Mouse (Mus musculus): ENCODE data around the gene Slc17a9. TPM values are rescaled to one million over a fixed set of nuclear protein-coding genes. Genes with fewer than 3 reads are reported as not detected.
A peak's percentile ranks its signal among the peaks of the same experiment; 100 is the strongest.

Slc17a9 gene
- polyA plus RNA-seq, 1 experiment from 2014 or later = 0.88 TPM

DNA sequence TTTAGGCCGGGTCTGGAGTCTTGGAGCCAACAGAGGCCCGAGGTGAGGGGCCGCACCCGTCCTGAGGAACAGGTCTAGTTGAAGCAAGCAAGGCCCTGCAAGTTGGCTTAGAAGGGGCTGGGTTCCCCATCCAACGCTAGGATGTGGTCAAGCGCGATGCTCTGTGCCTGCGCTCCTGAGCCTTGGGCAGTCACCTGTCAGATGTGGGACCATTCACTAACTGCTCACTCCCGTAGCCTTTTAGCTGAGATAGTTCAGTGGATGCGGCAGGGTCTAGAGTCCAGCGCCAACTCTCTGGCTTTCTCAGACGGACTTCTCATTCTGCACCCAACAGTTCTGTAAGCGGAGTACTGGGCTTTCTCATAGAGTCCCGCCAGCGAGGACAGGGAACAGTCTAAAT, 50.6 kb downstream of the Slc17a9 start:
- H3K27ac ChIP-seq (ENCODE audit: low read depth) = no peak overlapping the region
- H3K4me3 ChIP-seq (ENCODE audit: low read depth, low read length) = no peak overlapping the region
- no peaks in the 10 kb centered on the region for H3K36me3 ChIP-seq (ENCODE audit: insufficient read depth)
- H3K9me3 ChIP-seq (ENCODE audit: low read depth, low read length) = no peaks in the 10 kb centered on the region
- ATAC-seq (ENCODE audit: insufficient read depth) (no peak), DNase-seq (no peak)
- WGBS = 5% methylated on average over 15 of the region's 15 CpGs
- no peaks in the 10 kb centered on the region for H3K4me1 ChIP-seq (ENCODE audit: insufficient read depth)
- no peak for TF ChIP-seq CTCF (IDR thresholded peaks at IDR 0.05; ENCODE audit: low read depth)
- H3K9ac ChIP-seq = no peak overlapping the region
- H3K4me2 ChIP-seq = no peak overlapping the region
- H3K27me3 ChIP-seq (ENCODE audit: insufficient read depth, low read length) = peaks cover 72% of the 10 kb centered on the region

GRCm38 (mm10) chr2:180776793-180777192, 51.7 kb downstream of the Slc17a9 start, which contains the start of gene Bhlhe23:
Bhlhe23 (minus strand) TSS chr2:180776900.
- ATAC-seq (ENCODE audit: insufficient read depth) (no peak), DNase-seq (no peak)
- H3K27me3 ChIP-seq (ENCODE audit: insufficient read depth, low read length) = peaks cover 71% of the 10 kb centered on the region
- H3K36me3 ChIP-seq (ENCODE audit: insufficient read depth) = no peaks in the 10 kb centered on the region
- no peaks in the 10 kb centered on the region for H3K4me1 ChIP-seq (ENCODE audit: insufficient read depth)
- H3K4me3 ChIP-seq (ENCODE audit: low read depth, low read length) = peak within 1 kb of the TSS; percentile 19
- no peak within 1 kb of the TSS for H3K27ac ChIP-seq (ENCODE audit: low read depth)
- H3K9me3 ChIP-seq (ENCODE audit: low read depth, low read length) = no peaks in the 10 kb centered on the region
- no peak within 1 kb of the TSS for H3K9ac ChIP-seq
- TF ChIP-seq CTCF (IDR thresholded peaks at IDR 0.05; ENCODE audit: low read depth) = no peak
- WGBS = 3% methylated on average over 28 of the region's 28 CpGs
- peak within 1 kb of the TSS; percentile 43 for H3K4me2 ChIP-seq

DNA sequence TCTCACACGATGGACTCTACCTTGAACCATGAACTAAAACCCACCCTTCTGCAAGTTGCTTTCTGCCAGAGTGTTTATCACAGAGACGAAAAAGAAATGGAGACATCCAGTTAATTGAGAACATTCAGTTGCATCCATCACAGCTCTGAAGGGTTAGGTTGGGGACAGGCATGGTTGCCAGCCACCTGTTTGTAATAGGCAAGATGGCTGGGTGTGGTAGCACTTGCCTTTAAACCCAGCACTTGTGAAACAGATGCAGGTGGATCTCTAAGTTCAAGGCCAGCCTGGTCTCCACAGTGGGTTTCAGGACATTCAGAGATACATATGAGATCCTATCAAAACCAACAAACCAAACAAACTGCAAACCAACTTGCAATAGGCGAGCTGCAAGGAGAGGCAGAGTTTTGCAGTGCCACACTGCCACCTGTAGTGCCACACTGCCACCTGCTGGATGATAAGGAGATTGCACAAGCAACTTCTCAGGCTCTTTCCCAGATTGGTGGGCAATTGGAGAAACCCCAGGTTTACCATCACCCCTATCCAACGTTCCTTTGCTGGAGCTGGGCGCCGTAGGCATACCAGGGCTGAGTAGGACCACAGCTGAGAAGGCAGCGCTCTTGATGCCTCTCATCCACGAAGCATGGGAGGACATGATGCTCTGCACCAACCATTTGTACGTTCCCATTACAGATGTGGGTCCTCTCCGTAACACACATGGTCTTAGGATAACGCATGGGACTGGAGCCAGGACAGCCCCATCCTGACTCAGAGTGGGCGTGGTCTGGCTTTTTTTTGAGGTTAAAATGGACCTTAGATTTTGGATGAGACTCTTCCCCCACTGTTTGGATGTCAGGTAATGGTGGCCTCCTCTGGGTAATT, 54.4 kb downstream of the Slc17a9 start:
- Histone ChIP-seq H3K27me3 (ENCODE audit: insufficient read depth, low read length) (peaks cover 51% of the 10 kb centered on the region), H3K4me3 (ENCODE audit: low read depth, low read length) (no peak overlapping the region), H3K27ac (ENCODE audit: low read depth) (no peak overlapping the region), H3K9ac (no peak overlapping the region), H3K4me1 (ENCODE audit: insufficient read depth) (no peaks in the 10 kb centered on the region), H3K9me3 (ENCODE audit: low read depth, low read length) (no peaks in the 10 kb centered on the region), H3K4me2 (no peak overlapping the region), H3K36me3 (ENCODE audit: insufficient read depth) (no peaks in the 10 kb centered on the region)
- 21% methylated on average over 12 of the region's 12 CpGs for WGBS
- peak; percentile 96 for TF ChIP-seq CTCF (IDR thresholded peaks at IDR 0.05; ENCODE audit: low read depth)
- DNase-seq (peak; percentile 84), ATAC-seq (ENCODE audit: insufficient read depth) (no peak)

- H3K27me3 ChIP-seq (ENCODE audit: insufficient read depth, low read length) = peaks cover 44% of the 10 kb centered on the region
Measured at GRCm38 (mm10) chr2:180780282-180780681, 55.2 kb downstream of the Slc17a9 start.

DNA sequence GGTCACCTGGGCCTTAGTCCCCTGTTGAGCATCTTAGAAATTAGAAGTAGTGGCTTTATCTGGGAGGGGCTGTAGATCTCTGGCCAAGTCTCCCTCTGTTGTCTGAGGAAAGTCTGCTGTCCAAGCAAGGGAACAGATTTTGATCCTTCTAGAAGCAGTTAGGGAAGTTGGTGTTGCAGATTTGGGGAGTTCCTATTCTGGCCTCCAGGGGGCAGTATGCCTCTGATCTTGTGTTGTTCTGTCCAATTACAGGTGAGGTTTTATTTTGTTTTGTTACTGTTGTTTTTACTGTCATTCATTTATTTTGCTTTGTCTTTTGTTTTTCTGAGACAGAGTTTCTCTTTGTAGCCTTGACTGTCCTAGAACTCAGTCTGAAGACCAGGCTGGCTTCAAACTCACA, 61.7 kb downstream of the Slc17a9 start:
- H3K9ac ChIP-seq = no peak overlapping the region
- H3K27ac ChIP-seq (ENCODE audit: low read depth) = no peak overlapping the region
- H3K9me3 ChIP-seq (ENCODE audit: low read depth, low read length) = no peaks in the 10 kb centered on the region
- no peaks in the 10 kb centered on the region for H3K4me1 ChIP-seq (ENCODE audit: insufficient read depth)
- peak; percentile 54 for DNase-seq
- no peak overlapping the region for H3K4me3 ChIP-seq (ENCODE audit: low read depth, low read length)
- no peaks in the 10 kb centered on the region for H3K36me3 ChIP-seq (ENCODE audit: insufficient read depth)
- ATAC-seq (ENCODE audit: insufficient read depth) = no peak
- no peaks in the 10 kb centered on the region; the same call in 1 of the 2 replicates for H3K27me3 ChIP-seq (ENCODE audit: insufficient read depth, low read length)
- TF ChIP-seq CTCF (IDR thresholded peaks at IDR 0.05; ENCODE audit: low read depth) = peak; percentile 66
- no peak overlapping the region for H3K4me2 ChIP-seq

More at GRCm38 (mm10) chr2:180780282-180780681, 55.2 kb downstream of the Slc17a9 start:
- Histone ChIP-seq H3K4me3 (ENCODE audit: low read depth, low read length) (no peak overlapping the region), H3K4me2 (no peak overlapping the region), H3K4me1 (ENCODE audit: insufficient read depth) (no peaks in the 10 kb centered on the region), H3K36me3 (ENCODE audit: insufficient read depth) (no peaks in the 10 kb centered on the region), H3K9me3 (ENCODE audit: low read depth, low read length) (no peaks in the 10 kb centered on the region), H3K27ac (ENCODE audit: low read depth) (no peak overlapping the region), H3K9ac (no peak overlapping the region)
- DNase-seq = no peak
- WGBS = 7% methylated on average over 2 of the region's 2 CpGs
- ATAC-seq (ENCODE audit: insufficient read depth) = no peak
- no peak for TF ChIP-seq CTCF (IDR thresholded peaks at IDR 0.05; ENCODE audit: low read depth)

GRCm38 (mm10) chr2:180787566-180788232, 62.6 kb downstream of the Slc17a9 start:
- Histone ChIP-seq H3K4me2 (no peak overlapping the region), H3K27me3 (ENCODE audit: insufficient read depth, low read length) (no peaks in the 10 kb centered on the region; the same call in 1 of the 2 replicates), H3K4me3 (ENCODE audit: low read depth, low read length) (no peak overlapping the region), H3K27ac (ENCODE audit: low read depth) (no peak overlapping the region), H3K4me1 (ENCODE audit: insufficient read depth) (no peaks in the 10 kb centered on the region), H3K9me3 (ENCODE audit: low read depth, low read length) (no peaks in the 10 kb centered on the region), H3K36me3 (ENCODE audit: insufficient read depth) (no peaks in the 10 kb centered on the region), H3K9ac (no peak overlapping the region)
- no peak for ATAC-seq (ENCODE audit: insufficient read depth)
- DNase-seq = no peak
- no peak for TF ChIP-seq CTCF (IDR thresholded peaks at IDR 0.05; ENCODE audit: low read depth)
- 66% methylated on average over 13 of the region's 13 CpGs for WGBS

- 14% methylated on average over 2 of the region's 2 CpGs for WGBS
Measured at GRCm38 (mm10) chr2:180788386-180788785, 63.3 kb downstream of the Slc17a9 start.

More at GRCm38 (mm10) chr2:180788386-180788785, 63.3 kb downstream of the Slc17a9 start:
- H3K4me1 ChIP-seq (ENCODE audit: insufficient read depth) = no peaks in the 10 kb centered on the region
- TF ChIP-seq CTCF (IDR thresholded peaks at IDR 0.05; ENCODE audit: low read depth) = no peak
- no peak overlapping the region for H3K4me3 ChIP-seq (ENCODE audit: low read depth, low read length)
- H3K27me3 ChIP-seq (ENCODE audit: insufficient read depth, low read length) = no peaks in the 10 kb centered on the region; the same call in 1 of the 2 replicates
- H3K9ac ChIP-seq = no peak overlapping the region
- H3K27ac ChIP-seq (ENCODE audit: low read depth) = no peak overlapping the region
- no peak for DNase-seq
- no peak for ATAC-seq (ENCODE audit: insufficient read depth)
- H3K36me3 ChIP-seq (ENCODE audit: insufficient read depth) = no peaks in the 10 kb centered on the region
- H3K4me2 ChIP-seq = no peak overlapping the region
- no peaks in the 10 kb centered on the region for H3K9me3 ChIP-seq (ENCODE audit: low read depth, low read length)
